Mouse (Mus musculus) kidney, postnatal 10 days (tissue): ENCODE data around the gene Csk.

Source experiments
- DNase-seq: peaks from one replicate; pipeline ENCODE4 v3.0.0; 2021; ENCODE audit warnings: mixed read lengths

The Csk gene

GRCm38 (mm10) chr9:57600620-57601352, 52.6 kb downstream of the Csk start:
- DNase-seq, result peak; percentile 68

GRCm38 (mm10) chr9:57598851-57599563, 54.4 kb downstream of the Csk start:
- peak; percentile 42 for DNase-seq

GRCm38 (mm10) chr9:57597929-57598382, 55.5 kb downstream of the Csk start:
- peak; percentile 57 for DNase-seq

GRCm38 (mm10) chr9:57597265-57597664, 56.2 kb downstream of the Csk start:
- no peak for DNase-seq

GRCm38 (mm10) chr9:57594174-57594509, 59.3 kb downstream of the Csk start:
- DNase-seq, result no peak

- peak; percentile 61 for DNase-seq
Observed at GRCm38 (mm10) chr9:57593454-57594173, 59.8 kb downstream of the Csk start.

- no peak for DNase-seq
Observed at GRCm38 (mm10) chr9:57590726-57591125, 62.7 kb downstream of the Csk start.

GRCm38 (mm10) chr9:57589224-57590126, 64.0 kb downstream of the Csk start, which contains the start of gene Ulk3:
Gene Ulk3 (plus strand): TSS chr9:57589452.
- DNase-seq, result peak; percentile 89

GRCm38 (mm10) chr9:57584991-57585390, 68.4 kb downstream of the Csk start:
- DNase-seq, result no peak

- DNase-seq, result no peak
Observed at GRCm38 (mm10) chr9:57577144-57577849, 76.1 kb downstream of the Csk start.
